ENCODE assay signal across 8 mouse cellular contexts in genomic region chr5:117318741-117319629, GRCm38 (mm10). TPM values are rescaled to one million over a fixed set of nuclear protein-coding genes. Genes with fewer than 3 reads are reported as not detected.
A peak's percentile ranks its signal among the peaks of the same experiment; 100 is the strongest.
DNase-seq lines count a peak whose midpoint lies in the region; ATAC-seq and TF ChIP-seq lines count a peak whose summit lies in the region.

Gene Vsig10, plus strand, starts transcription at chr5:117319083.

- under 1% methylated on average over 79 of the region's 81 CpGs for WGBS in hindbrain, embryonic 13.5 days

- no peak within 1 kb of the TSS for H3K27ac ChIP-seq in hindbrain, embryonic 13.5 days

- no peak for TF ChIP-seq CTCF in Patski (IDR thresholded peaks at IDR 0.05)

- peak within 1 kb of the TSS; percentile 66 for H3K4me3 ChIP-seq in hindbrain, embryonic 13.5 days

- no peaks in the 10 kb centered on the region for H3K36me3 ChIP-seq in hindbrain, embryonic 13.5 days

- peaks cover 27% of the 10 kb centered on the region for H3K4me1 ChIP-seq in hindbrain, embryonic 13.5 days (replicated peaks)

- no peak for DNase-seq in Patski (ENCODE audit: low read depth, low spot score)
- DNase-seq in cerebellum, adult 9-11 months, result peak; percentile 50
- peak; percentile 77 for DNase-seq in gastrocnemius, adult 18-20 months (ENCODE audit: low spot score)
- DNase-seq in layer of hippocampus, postnatal 36 days, result peak; percentile 43 to 54
- DNase-seq in lung, postnatal 4 days, result peak; percentile 80 to 86
- DNase-seq in retina, postnatal 1 day, result peak; percentile 73
- peak; percentile 42 for DNase-seq in urinary bladder, postnatal 10 days (ENCODE audit: low spot score)

- ATAC-seq in Patski, result peak; percentile 77
- peak; percentile 80 for ATAC-seq in hindbrain, embryonic 13.5 days (ENCODE audit: low FRiP score)

- H3K9ac ChIP-seq in hindbrain, embryonic 13.5 days, result peak within 1 kb of the TSS; percentile 79

- no peaks in the 10 kb centered on the region for H3K9me3 ChIP-seq in hindbrain, embryonic 13.5 days

- no peaks in the 10 kb centered on the region for H3K27me3 ChIP-seq in Patski
- H3K27me3 ChIP-seq in hindbrain, embryonic 13.5 days, result peaks cover 63% of the 10 kb centered on the region

- POLR2A ChIA-PET in Patski (lab: Charles Lee), result interaction anchor here (0.6 to 1.4 kb wide), 2 partner anchors 39 to 975 kb away, joined by 3 to 4 read pairs; no protein-coding TSS in a partner anchor

- CTCF ChIA-PET in Patski (lab: Charles Lee), result interaction anchor here (1.5 to 1.6 kb wide), 3 partner anchors 9 to 41 kb away, joined by 3 to 7 read pairs (median 5); no protein-coding TSS in a partner anchor

- in situ Hi-C loops in Patski (cut with MboI; ENCODE audit: low pct_unique_long_range_greater_than_20kb), result no loop called here

- peak within 1 kb of the TSS; percentile 99 for H3K4me2 ChIP-seq in hindbrain, embryonic 13.5 days

RNA-seq across cellular contexts. Expression of gene Vsig10, which starts in this region (rescaled TPM):
- 46.8 TPM for polyA plus RNA-seq in Patski (2021)
- 1 to 10 TPM; 5.7 to 6.9 TPM for total RNA-seq in gastrocnemius, adult 18-20 months (2021)
- polyA plus RNA-seq in hindbrain, embryonic 13.5 days (2015; fragmentation: Nextera tagmentation; extraction: Ambion mirVana), result 1.5 and 1.9 TPM in 2 replicates
- total RNA-seq in layer of hippocampus, postnatal 36 days (2021), result 1 to 10 TPM; 1.9 to 2.6 TPM

Comparison
In these comparisons a context has a peak if more than half of its experiments do, and no peak if none do; other contexts are left out.
1. RNA of gene Vsig10 (polyA plus RNA-seq): 46.8 TPM in Patski (single experiment); 1.5 to 1.9 TPM in hindbrain, embryonic 13.5 days; every median in the first group is over 10 times any median in the second.